Mouse (Mus musculus): ENCODE measurements around the gene Sox15. TPM values are rescaled to one million over a fixed set of nuclear protein-coding genes. Genes with fewer than 3 reads are reported as not detected.

The Sox15 gene
- total and polyA plus RNA-seq, 3 experiments = 0.17 to 0.54 TPM; not detected in 1

GRCm38 (mm10) chr11:69609416-69609815 is 45.7 kb upstream of the Sox15 start:
- TF ChIP-seq USF2 (conservative IDR thresholded peaks at IDR 0.05; ENCODE audit: low read depth, low read length) (peak; percentile 41), USF1 (IDR thresholded peaks at IDR 0.05; ENCODE audit: low read depth, low read length) (peak; percentile 35), MYC (IDR thresholded peaks at IDR 0.05; ENCODE audit: low read depth, low read length) (no peak)
- Histone ChIP-seq H3K27me3 (replicated peaks) (peaks cover 79% of the 10 kb centered on the region), H3K36me3 (replicated peaks in 1 of 2; ENCODE audit: control insufficient read depth in 1 of 2, insufficient read depth in 1 of 2, low read length in 1 of 2) (no peaks in the 10 kb centered on the region), H3K9ac (ENCODE audit: insufficient read depth, low read depth) (no peak overlapping the region), H3K4me3 (replicated peaks in 1 of 3; ENCODE audit: low read depth in 2 of 3, low read length in 2 of 3, poor library complexity in 1 of 3) (no peak overlapping the region), H3K79me2 (replicated peaks; ENCODE audit: control insufficient read depth, extremely low read depth, insufficient read depth, poor library complexity, severe bottlenecking) (no peaks in the 10 kb centered on the region), H3K4me1 (ENCODE audit: control insufficient read depth in 1 of 2, insufficient read depth in 2 of 2) (peaks cover 9 to 19% of the 10 kb centered on the region in 2 experiments), H3K27ac (ENCODE audit: insufficient read depth, low read depth) (no peak overlapping the region), H3K4me2 (ENCODE audit: insufficient read depth, low read depth, poor library complexity, severe bottlenecking) (no peak overlapping the region), H3K9me3 (replicated peaks; ENCODE audit: low read length) (no peaks in the 10 kb centered on the region)
- in situ Hi-C loops (cut with MboI; ENCODE audit: low pct_ligation_motif_present, low pct_unique_long_range_greater_than_20kb, low sequenced_read_pairs) = no loop called here
- dilution Hi-C loops (cut with MboI; ENCODE audit: extremely low pct_ligation_motif_present, extremely low pct_unique_long_range_greater_than_20kb, low sequenced_read_pairs) = no loop called here
- DNase-seq (ENCODE audit: extremely low read depth) = no peak

GRCm38 (mm10) chr11:69610899-69611298 is 44.2 kb upstream of the Sox15 start:
- Histone ChIP-seq H3K4me1 (ENCODE audit: control insufficient read depth in 1 of 2, insufficient read depth in 2 of 2) (peaks cover 3 to 15% of the 10 kb centered on the region in 2 experiments), H3K4me3 (replicated peaks in 1 of 3; ENCODE audit: low read depth in 2 of 3, low read length in 2 of 3, poor library complexity in 1 of 3) (no peak overlapping the region), H3K79me2 (replicated peaks; ENCODE audit: control insufficient read depth, extremely low read depth, insufficient read depth, poor library complexity, severe bottlenecking) (no peaks in the 10 kb centered on the region), H3K4me2 (ENCODE audit: insufficient read depth, low read depth, poor library complexity, severe bottlenecking) (no peak overlapping the region), H3K36me3 (replicated peaks in 1 of 2; ENCODE audit: control insufficient read depth in 1 of 2, insufficient read depth in 1 of 2, low read length in 1 of 2) (no peaks in the 10 kb centered on the region), H3K9ac (ENCODE audit: insufficient read depth, low read depth) (no peak overlapping the region), H3K27ac (ENCODE audit: insufficient read depth, low read depth) (no peak overlapping the region), H3K9me3 (replicated peaks; ENCODE audit: low read length) (no peaks in the 10 kb centered on the region), H3K27me3 (replicated peaks) (peaks cover 80% of the 10 kb centered on the region)
- TF ChIP-seq MYC (IDR thresholded peaks at IDR 0.05; ENCODE audit: low read depth, low read length) = no peak
- TF ChIP-seq MAZ (IDR thresholded peaks at IDR 0.05; ENCODE audit: low read depth, low read length) = no peak
- TF ChIP-seq SIN3A (IDR thresholded peaks at IDR 0.05; ENCODE audit: low read length) = no peak
- no peak for TF ChIP-seq EP300 (IDR thresholded peaks at IDR 0.05; ENCODE audit: low read length)
- no peak for TF ChIP-seq ELF1 (IDR thresholded peaks at IDR 0.05; ENCODE audit: low read depth, low read length)
- no peak for TF ChIP-seq PAX5 (IDR thresholded peaks at IDR 0.05; ENCODE audit: low read length)
- TF ChIP-seq UBTF (IDR thresholded peaks at IDR 0.05; ENCODE audit: low read depth, low read length) = no peak
- TF ChIP-seq ZC3H11A (IDR thresholded peaks at IDR 0.05; ENCODE audit: low read depth, low read length) = no peak
- no peak for TF ChIP-seq POLR2A (IDR thresholded peaks at IDR 0.05; ENCODE audit: low read depth, low read length)
- no peak for TF ChIP-seq JUN (IDR thresholded peaks at IDR 0.05; ENCODE audit: insufficient read depth, low read depth, low read length)
- no peak for TF ChIP-seq JUND (conservative IDR thresholded peaks at IDR 0.05; ENCODE audit: low read depth, low read length)
- TF ChIP-seq POLR2AphosphoS2 (IDR thresholded peaks at IDR 0.05; ENCODE audit: low read depth, low read length) = no peak
- no peak for TF ChIP-seq SMC3 (IDR thresholded peaks at IDR 0.05; ENCODE audit: low read depth, low read length)
- TF ChIP-seq MEF2A (IDR thresholded peaks at IDR 0.05; ENCODE audit: borderline replicate concordance, low read depth, low read length) = no peak
- DNase-seq (ENCODE audit: extremely low read depth) = no peak
- dilution Hi-C loops (cut with MboI; ENCODE audit: extremely low pct_ligation_motif_present, extremely low pct_unique_long_range_greater_than_20kb, low sequenced_read_pairs) = no loop called here
- in situ Hi-C loops (cut with MboI; ENCODE audit: low pct_ligation_motif_present, low pct_unique_long_range_greater_than_20kb, low sequenced_read_pairs) = no loop called here
